Mouse (Mus musculus) inflammation-experienced regulatory T-cells, adult 16 weeks (primary cell): ENCODE data around the gene Ccr9. TPM values are rescaled to one million over a fixed set of nuclear protein-coding genes. Genes with fewer than 3 reads are reported as not detected.

Experiments
- polyA plus RNA-seq: library from polyadenylated mRNA; unstranded; fragments of 100-300 nt; shearing (Covaris generic); gene quantifications from one replicate; pipeline ENCODE4 v1.2.1, GENCODE M21; 2017

The Ccr9 gene
- polyA plus RNA-seq, result 5.6 TPM

GRCm38 (mm10) chr9:123678327-123679105 is at the start of gene Ccr9, which contains the start of gene Slc6a20a:
Gene Ccr9 (plus strand): TSS chr9:123678439.
Gene Slc6a20a (minus strand): TSS chr9:123678885.

GRCm38 (mm10) chr9:123632281-123632680 is 46.0 kb upstream of the Ccr9 start, which contains the start of gene Slc6a20b:
Gene Slc6a20b (minus strand): TSS chr9:123632565.

GRCm38 (mm10) chr9:123717186-123718008 is 39.2 kb downstream of the Ccr9 start, which contains the start of gene Lztfl1:
Gene Lztfl1 (minus strand): TSS chr9:123717697.

GRCm38 (mm10) chr9:123806267-123806666 is 128.0 kb downstream of the Ccr9 start, which contains the start of gene Cxcr6:
Gene Cxcr6 (plus strand): TSS chr9:123806475.

Other genes with a start within 250 kb of the Ccr9 start
- gene Limd1, start 199.7 kb upstream of the Ccr9 start, polyA plus RNA-seq, result 49.4 TPM
- gene Sacm1l, start 148.7 kb upstream of the Ccr9 start, polyA plus RNA-seq, result 116 TPM
- gene Slc6a20b, start 45.9 kb upstream of the Ccr9 start, polyA plus RNA-seq, result 0.33 TPM
- gene Slc6a20a, start 446 bp downstream of the Ccr9 start, polyA plus RNA-seq, result not detected
- gene Lztfl1, start 39.3 kb downstream of the Ccr9 start, polyA plus RNA-seq, result 32.6 TPM
- gene Cxcr6, start 128.0 kb downstream of the Ccr9 start, polyA plus RNA-seq, result 21.6 TPM
- 61.5 TPM for gene Fyco1, start 173.5 kb downstream of the Ccr9 start, polyA plus RNA-seq
- gene Xcr1, start 183.6 kb downstream of the Ccr9 start, polyA plus RNA-seq, result 0.49 TPM